Mouse (Mus musculus) hindbrain, embryonic 10.5 days (tissue): ENCODE results near the gene Calcoco1. TPM values are rescaled to one million over a fixed set of nuclear protein-coding genes. Genes with fewer than 3 reads are reported as not detected.

ENCODE experiments used
- DNase-seq: peaks from one replicate; pipeline ENCODE4 v3.0.0-alpha.2; 2017; ENCODE audit warnings: low spot score
- H3K27ac ChIP-seq: fragments of 300-500 bp; sonication (generic); 2 replicates; pipeline ENCODE4 v1.5.1; 2016; ENCODE audit warnings: mild to moderate bottlenecking, moderate library complexity
- H3K27me3 ChIP-seq: fragments of 300-500 bp; sonication (generic); 2 replicates; pipeline ENCODE4 v1.6.1; 2016; ENCODE audit warnings: mild to moderate bottlenecking; ENCODE audit not compliant: poor library complexity, insufficient read depth, severe bottlenecking
- H3K36me3 ChIP-seq: fragments of 300-500 bp; sonication (generic); 2 replicates; pipeline ENCODE4 v1.6.1; 2016; ENCODE audit warnings: mild to moderate bottlenecking, moderate library complexity
- H3K4me1 ChIP-seq: fragments of 300-500 bp; sonication (generic); replicated peaks from 2 replicates; pipeline ENCODE4 v1.6.1; 2016; ENCODE audit warnings: mild to moderate bottlenecking
- H3K4me3 ChIP-seq: fragments of 300-500 bp; sonication (generic); 2 replicates; pipeline ENCODE4 v1.5.1; 2016; ENCODE audit warnings: mild to moderate bottlenecking, moderate library complexity
- H3K9me3 ChIP-seq: fragments of 300-500 bp; sonication (generic); 2 replicates; pipeline ENCODE4 v1.6.1; 2016; ENCODE audit warnings: mild to moderate bottlenecking, moderate library complexity
- WGBS: fragments of 180-500 bp; shearing (Covaris S2); methylation state at CpG from one replicate; pipeline ENCODE4 v1.1.7; 2016; 5-methylcytosine and 5-hydroxymethylcytosine counted together
- polyA plus RNA-seq: library from polyadenylated mRNA; unstranded; fragments of >200 nt; fragmentation: Nextera tagmentation; extraction: Ambion mirVana; gene quantifications from 2 replicates; pipeline ENCODE4 v1.2.1, GENCODE M21; 2016

Gene Calcoco1
- polyA plus RNA-seq, 1 experiment from 2014 or later, result 38.5 TPM

GRCm38 (mm10) chr15:102746488-102747285, 24.7 kb upstream of the Calcoco1 start:
- Histone ChIP-seq H3K4me3 (peak overlapping the region; percentile 62), H3K36me3 (no peaks in the 10 kb centered on the region), H3K4me1 (peaks cover 67% of the 10 kb centered on the region), H3K9me3 (no peaks in the 10 kb centered on the region), H3K27ac (peak overlapping the region; percentile 86), H3K27me3 (peaks cover 100% of the 10 kb centered on the region)
- peak; percentile 68 for DNase-seq
- under 1% methylated on average over 75 of the region's 75 CpGs for WGBS

GRCm38 (mm10) chr15:102746126-102746487, 24.1 kb upstream of the Calcoco1 start:
- H3K4me3 ChIP-seq, result peak overlapping the region; percentile 62
- no peaks in the 10 kb centered on the region for H3K9me3 ChIP-seq
- peak overlapping the region; percentile 86 for H3K27ac ChIP-seq
- DNase-seq, result no peak
- H3K36me3 ChIP-seq, result no peaks in the 10 kb centered on the region
- H3K4me1 ChIP-seq, result peaks cover 67% of the 10 kb centered on the region
- H3K27me3 ChIP-seq, result peaks cover 100% of the 10 kb centered on the region
- 9% methylated on average over 11 of the region's 11 CpGs for WGBS

DNA sequence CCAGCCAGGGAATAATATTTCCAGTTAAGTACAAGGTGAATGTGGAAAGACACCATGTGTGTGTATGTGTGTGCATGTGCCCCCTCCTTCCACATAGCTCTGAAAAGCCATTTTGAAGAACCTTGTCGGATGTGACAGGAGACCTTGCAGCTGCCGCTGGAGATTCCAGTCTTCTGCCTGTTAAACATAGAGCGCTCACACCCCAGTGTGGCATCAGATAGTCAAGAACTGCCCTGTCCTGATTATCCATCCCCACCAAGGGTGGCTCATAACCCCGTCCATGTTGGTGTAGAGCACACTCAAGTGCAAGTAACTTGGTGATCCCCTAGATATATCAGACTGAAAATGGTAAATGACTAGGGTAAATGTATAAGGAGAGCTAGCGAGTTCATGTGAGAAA, 23.4 kb upstream of the Calcoco1 start:
- H3K27me3 ChIP-seq, result peaks cover 98% of the 10 kb centered on the region
- H3K36me3 ChIP-seq, result no peaks in the 10 kb centered on the region
- no peak for DNase-seq
- WGBS, result 19% methylated on average over 5 of the region's 5 CpGs
- H3K4me1 ChIP-seq, result peaks cover 67% of the 10 kb centered on the region
- no peak overlapping the region for H3K4me3 ChIP-seq
- H3K27ac ChIP-seq, result no peak overlapping the region
- no peaks in the 10 kb centered on the region for H3K9me3 ChIP-seq

DNA sequence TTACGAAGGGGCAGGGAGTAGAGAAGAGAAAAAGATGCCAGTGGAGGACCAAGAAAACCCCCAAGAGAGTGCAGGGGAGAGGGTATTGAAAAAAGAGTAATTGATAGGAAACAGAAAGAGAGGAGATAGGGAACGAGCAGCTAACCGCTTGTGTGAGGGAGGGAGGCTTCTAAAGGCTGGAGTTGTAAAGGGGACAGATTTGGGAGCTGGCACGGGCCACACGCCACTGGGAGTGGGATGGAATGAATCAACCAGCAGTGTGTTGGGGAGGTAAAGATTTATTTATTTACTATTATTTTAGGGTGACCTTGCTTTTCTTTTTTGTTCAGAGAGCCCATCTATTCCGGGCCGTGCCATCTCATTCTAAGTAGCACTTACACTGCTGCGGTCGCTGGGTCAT, 22.9 kb upstream of the Calcoco1 start:
- Histone ChIP-seq H3K27me3 (peaks cover 97% of the 10 kb centered on the region), H3K27ac (peak overlapping the region; percentile 89), H3K4me1 (peaks cover 64% of the 10 kb centered on the region), H3K36me3 (no peaks in the 10 kb centered on the region), H3K9me3 (no peaks in the 10 kb centered on the region), H3K4me3 (no peak overlapping the region)
- WGBS, result 8% methylated on average over 9 of the region's 9 CpGs
- no peak for DNase-seq

- Histone ChIP-seq H3K4me1 (peaks cover 59% of the 10 kb centered on the region), H3K27me3 (peaks cover 97% of the 10 kb centered on the region), H3K4me3 (peak overlapping the region; percentile 37), H3K36me3 (no peaks in the 10 kb centered on the region), H3K27ac (peak overlapping the region; percentile 89), H3K9me3 (no peaks in the 10 kb centered on the region)
- peak; percentile 37 for DNase-seq
- 9% methylated on average over 7 of the region's 7 CpGs for WGBS
Observed at GRCm38 (mm10) chr15:102744416-102744815, 22.4 kb upstream of the Calcoco1 start.

- H3K4me3 ChIP-seq, result peak overlapping the region; percentile 37
- H3K4me1 ChIP-seq, result peaks cover 55% of the 10 kb centered on the region
- H3K27me3 ChIP-seq, result peaks cover 97% of the 10 kb centered on the region
- under 1% methylated on average over 14 of the region's 14 CpGs for WGBS
- H3K9me3 ChIP-seq, result no peaks in the 10 kb centered on the region
- DNase-seq, result peak; percentile 84
- H3K27ac ChIP-seq, result peak overlapping the region; percentile 89
- H3K36me3 ChIP-seq, result no peaks in the 10 kb centered on the region
Observed at GRCm38 (mm10) chr15:102743996-102744395, 22.0 kb upstream of the Calcoco1 start.

DNA sequence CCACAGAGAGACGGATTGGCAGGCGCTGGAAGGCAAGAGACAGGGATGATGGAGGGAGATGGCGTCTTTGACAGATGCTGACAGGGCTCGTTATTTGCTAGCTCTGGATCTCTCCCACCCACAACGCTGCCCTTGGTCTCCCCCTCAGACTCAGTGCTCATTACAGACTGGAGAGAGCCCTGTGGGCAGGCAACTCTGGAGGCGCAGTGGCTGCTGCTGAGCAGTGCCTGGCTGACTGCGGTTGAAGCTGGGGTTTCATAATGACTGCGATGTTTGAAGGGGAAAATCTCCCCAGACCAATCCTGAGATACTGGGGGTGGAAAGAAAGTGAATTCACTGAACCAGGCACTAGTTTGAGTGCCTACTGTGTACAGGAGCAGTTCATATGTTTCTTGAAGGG, 21.2 kb upstream of the Calcoco1 start:
- no peak for DNase-seq

GRCm38 (mm10) chr15:102742589-102742988, 20.6 kb upstream of the Calcoco1 start:
- Histone ChIP-seq H3K9me3 (no peaks in the 10 kb centered on the region), H3K27ac (0 out of 2 replicates have a peak overlapping the region, but pooled peaks have one; percentile 89), H3K27me3 (peaks cover 97% of the 10 kb centered on the region), H3K36me3 (no peaks in the 10 kb centered on the region), H3K4me1 (peaks cover 48% of the 10 kb centered on the region), H3K4me3 (no peak overlapping the region)
- 0% methylated on average over 10 of the region's 10 CpGs for WGBS
- DNase-seq, result peak; percentile 90

More for the DNA sequence above, 21.2 kb upstream of the Calcoco1 start:
- Histone ChIP-seq H3K27me3 (peaks cover 97% of the 10 kb centered on the region), H3K9me3 (no peaks in the 10 kb centered on the region), H3K27ac (peak overlapping the region; percentile 89), H3K4me1 (peaks cover 52% of the 10 kb centered on the region), H3K4me3 (no peak overlapping the region), H3K36me3 (no peaks in the 10 kb centered on the region)
- 24% methylated on average over 8 of the region's 8 CpGs for WGBS

DNA sequence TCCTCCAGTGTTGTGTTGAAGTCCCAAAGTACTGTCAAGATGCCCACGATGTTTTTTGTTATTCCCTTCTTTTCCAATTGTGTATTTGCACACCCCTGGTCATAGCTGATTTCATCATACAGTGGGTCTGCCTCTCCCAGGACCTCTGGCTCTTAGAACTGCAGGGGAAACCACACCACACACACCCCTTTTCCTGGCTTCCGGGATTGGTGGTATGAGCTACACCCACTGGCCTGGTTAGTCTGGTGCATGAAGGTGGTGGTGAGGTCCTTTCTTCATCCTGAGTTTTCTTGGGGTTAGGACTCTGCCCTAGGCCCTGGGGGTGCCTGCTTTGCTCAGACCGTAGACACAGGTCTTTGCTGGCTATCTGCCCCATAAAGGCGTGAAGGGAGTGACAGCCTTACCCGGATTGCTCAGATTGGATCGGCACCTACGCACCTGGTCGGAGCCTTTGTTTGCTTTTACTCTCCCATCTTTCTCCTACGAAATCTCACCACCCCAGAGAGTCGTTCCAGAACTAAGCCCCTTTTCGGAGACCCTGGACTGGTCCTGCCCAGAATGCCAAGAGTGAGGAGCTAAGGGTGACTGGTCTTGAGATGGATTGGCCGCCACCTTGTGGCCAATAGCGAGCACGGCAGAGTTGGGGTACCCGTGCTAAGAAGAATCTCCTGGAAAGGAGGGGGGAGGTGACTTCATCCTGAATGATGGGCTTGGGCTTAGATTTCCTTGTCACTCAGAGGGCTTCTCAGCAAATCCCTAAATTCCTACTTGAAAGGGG, 17.7 kb upstream of the Calcoco1 start:
- no peaks in the 10 kb centered on the region for H3K36me3 ChIP-seq
- WGBS, result 35% methylated on average over 15 of the region's 15 CpGs
- H3K4me1 ChIP-seq, result peaks cover 35% of the 10 kb centered on the region
- no peak overlapping the region for H3K27ac ChIP-seq
- no peaks in the 10 kb centered on the region for H3K9me3 ChIP-seq
- H3K4me3 ChIP-seq, result no peak overlapping the region
- peaks cover 97% of the 10 kb centered on the region for H3K27me3 ChIP-seq
- peak; percentile 68 for DNase-seq

- WGBS, result 63% methylated on average over 2 of the region's 2 CpGs
Observed at GRCm38 (mm10) chr15:102738434-102738833, 16.5 kb upstream of the Calcoco1 start.

DNA sequence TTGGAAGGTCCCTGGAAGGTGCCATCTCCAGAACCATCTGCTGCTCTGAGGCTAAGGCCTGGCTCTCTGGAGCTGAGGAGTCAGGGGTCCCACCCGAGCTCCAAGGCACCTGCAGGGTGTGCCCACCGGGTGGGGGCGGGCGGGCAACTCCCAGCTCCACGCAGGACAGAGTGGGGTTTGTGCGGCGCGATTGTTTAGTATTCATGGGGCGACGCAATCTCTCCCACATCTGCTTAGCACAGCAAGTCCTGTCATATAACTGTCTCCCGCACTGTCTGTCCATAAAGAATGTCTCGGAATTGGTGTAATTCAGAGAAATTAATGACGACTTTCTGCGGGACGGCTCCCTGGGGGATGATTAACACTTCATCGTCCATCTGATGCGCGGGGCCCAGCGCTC, 15.1 kb upstream of the Calcoco1 start:
- peaks cover 11% of the 10 kb centered on the region for H3K4me1 ChIP-seq
- DNase-seq, result no peak
- H3K36me3 ChIP-seq, result no peaks in the 10 kb centered on the region
- H3K9me3 ChIP-seq, result no peaks in the 10 kb centered on the region
- WGBS, result 92% methylated on average over 19 of the region's 19 CpGs
- H3K27me3 ChIP-seq, result peaks cover 96% of the 10 kb centered on the region
- no peak overlapping the region for H3K27ac ChIP-seq
- H3K4me3 ChIP-seq, result no peak overlapping the region

More at GRCm38 (mm10) chr15:102738434-102738833, 16.5 kb upstream of the Calcoco1 start:
- Histone ChIP-seq H3K9me3 (no peaks in the 10 kb centered on the region), H3K4me3 (no peak overlapping the region), H3K27ac (no peak overlapping the region), H3K27me3 (peaks cover 97% of the 10 kb centered on the region), H3K4me1 (peaks cover 22% of the 10 kb centered on the region), H3K36me3 (no peaks in the 10 kb centered on the region)
- DNase-seq, result no peak

- Histone ChIP-seq H3K27me3 (peaks cover 89% of the 10 kb centered on the region), H3K9me3 (no peaks in the 10 kb centered on the region), H3K36me3 (no peaks in the 10 kb centered on the region), H3K4me1 (peaks cover 11% of the 10 kb centered on the region), H3K27ac (peak overlapping the region; percentile 57; the same call in 1 of the 2 replicates), H3K4me3 (peak overlapping the region; percentile 40)
- DNase-seq, result peak; percentile 44
- 12% methylated on average over 34 of the region's 36 CpGs for WGBS
Observed at GRCm38 (mm10) chr15:102736127-102736944, 14.4 kb upstream of the Calcoco1 start.
